Mouse (Mus musculus) ES-Bruce4 (cell line): ENCODE measurements around the gene Phldb2. TPM values are rescaled to one million over a fixed set of nuclear protein-coding genes. Genes with fewer than 3 reads are reported as not detected.

Experiments
- H3K27ac ChIP-seq: 2 replicates; pipeline ENCODE4 v1.5.1; 2012; ENCODE audit warnings: low read length, inconsistent platforms; ENCODE audit not compliant: insufficient read depth
- H3K27me3 ChIP-seq: 2 replicates; pipeline ENCODE4 v1.6.1; 2012; ENCODE audit warnings: mild to moderate bottlenecking, low read length, inconsistent platforms; ENCODE audit not compliant: control insufficient read depth, poor library complexity, insufficient read depth, severe bottlenecking
- H3K36me3 ChIP-seq: 2 replicates; pipeline ENCODE4 v1.6.1; 2012; ENCODE audit warnings: inconsistent platforms, mild to moderate bottlenecking, low read length, moderate library complexity; ENCODE audit not compliant: control insufficient read depth, poor library complexity, insufficient read depth, severe bottlenecking
- H3K4me1 ChIP-seq: one replicate; pipeline ENCODE4 v1.8.1; 2011; ENCODE audit warnings: low read length; ENCODE audit not compliant: control insufficient read depth, insufficient read depth
- H3K4me3 ChIP-seq: 2 replicates; pipeline ENCODE4 v1.5.1; 2011; ENCODE audit warnings: low read depth, mild to moderate bottlenecking, low read length
- H3K9ac ChIP-seq: 2 replicates; pipeline ENCODE4 v1.6.1; 2012; ENCODE audit warnings: low read depth, mild to moderate bottlenecking, inconsistent platforms; ENCODE audit not compliant: poor library complexity, severe bottlenecking
- H3K9me3 ChIP-seq: replicated peaks from 2 replicates; pipeline ENCODE4 v1.6.1; 2012; ENCODE audit warnings: mild to moderate bottlenecking, low read length, inconsistent platforms; ENCODE audit not compliant: control insufficient read depth, poor library complexity, insufficient read depth, severe bottlenecking
- CTCF ChIP-seq: IDR thresholded peaks from one replicate; pipeline ENCODE4 v1.8.1; 2011; ENCODE audit warnings: low read depth, low read length
- EP300 ChIP-seq: IDR thresholded peaks from 2 replicates; pipeline ENCODE4 v1.6.1; 2011; ENCODE audit warnings: low read depth, low read length; ENCODE audit not compliant: insufficient read depth
- POLR2A ChIP-seq: IDR thresholded peaks from one replicate; pipeline ENCODE4 v1.8.1; 2011; ENCODE audit warnings: low read length; ENCODE audit not compliant: insufficient read depth
- polyA plus RNA-seq: library from polyadenylated mRNA; stranded (reverse); fragments of >200 nt; gene quantifications from 2 replicates; pipeline ENCODE4 v1.2.4, GENCODE M21; 2011; ENCODE audit warnings: low read depth; ENCODE audit not compliant: missing spikeins, insufficient read depth, insufficient read length

Gene Phldb2
- polyA plus RNA-seq, 1 experiment: 60.9 TPM

DNA sequence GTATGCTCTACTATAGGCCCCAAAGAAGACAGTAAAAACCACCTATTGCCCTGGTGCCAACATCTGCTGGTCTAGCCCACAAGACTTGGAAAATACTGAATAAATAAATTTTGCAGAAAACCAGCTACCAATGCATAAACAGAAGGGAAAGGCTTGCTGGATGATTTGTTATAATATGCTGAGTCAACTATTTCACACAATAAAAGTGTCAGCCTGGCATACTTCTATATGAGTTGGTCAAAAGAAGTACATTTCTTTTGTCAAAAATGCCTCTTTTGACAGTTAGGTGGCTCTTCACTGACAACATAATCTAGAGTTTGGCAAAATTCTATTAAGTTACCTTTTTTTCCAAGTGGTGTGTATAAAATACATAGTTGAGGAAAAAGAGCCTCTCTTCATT is 141.6 kb downstream of the Phldb2 start:
- TF ChIP-seq CTCF: no peak
- no peak for TF ChIP-seq EP300
- no peak for TF ChIP-seq POLR2A
- H3K4me1 ChIP-seq: peaks cover 2% of the 10 kb centered on the region
- no peaks in the 10 kb centered on the region for H3K36me3 ChIP-seq
- H3K27me3 ChIP-seq: no peaks in the 10 kb centered on the region
- no peaks in the 10 kb centered on the region for H3K9me3 ChIP-seq
- no peak overlapping the region for H3K27ac ChIP-seq
- H3K9ac ChIP-seq: no peak overlapping the region
- H3K4me3 ChIP-seq: no peak overlapping the region

DNA sequence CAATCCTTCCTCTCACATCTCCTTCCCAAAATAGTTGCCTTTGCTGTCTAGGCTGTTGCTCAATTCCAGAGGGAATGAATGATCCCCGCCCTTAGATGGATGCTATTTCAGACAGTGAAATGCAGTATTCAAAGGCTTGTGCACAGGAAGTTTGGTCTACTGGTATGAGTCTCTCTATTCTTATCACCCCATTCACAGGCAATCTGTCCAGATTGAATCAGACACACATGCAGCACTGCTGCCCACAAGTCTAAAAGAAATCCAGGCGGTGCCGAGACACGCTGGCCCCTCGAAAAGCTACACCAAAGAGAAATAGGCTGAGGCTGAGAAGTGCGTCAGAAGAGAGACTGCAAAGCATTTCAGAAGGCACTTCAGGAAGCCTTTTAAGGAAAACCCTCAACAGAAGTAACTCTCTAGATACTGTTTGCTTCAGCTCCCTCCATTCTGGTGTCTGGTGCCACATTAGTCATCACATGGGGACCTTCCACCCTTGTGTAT is 142.5 kb downstream of the Phldb2 start:
- Histone ChIP-seq H3K27ac (no peak overlapping the region), H3K4me3 (no peak overlapping the region), H3K9me3 (no peaks in the 10 kb centered on the region), H3K36me3 (no peaks in the 10 kb centered on the region), H3K4me1 (peaks cover 2% of the 10 kb centered on the region), H3K27me3 (no peaks in the 10 kb centered on the region), H3K9ac (no peak overlapping the region)
- TF ChIP-seq POLR2A (no peak), EP300 (no peak), CTCF (no peak)

DNA sequence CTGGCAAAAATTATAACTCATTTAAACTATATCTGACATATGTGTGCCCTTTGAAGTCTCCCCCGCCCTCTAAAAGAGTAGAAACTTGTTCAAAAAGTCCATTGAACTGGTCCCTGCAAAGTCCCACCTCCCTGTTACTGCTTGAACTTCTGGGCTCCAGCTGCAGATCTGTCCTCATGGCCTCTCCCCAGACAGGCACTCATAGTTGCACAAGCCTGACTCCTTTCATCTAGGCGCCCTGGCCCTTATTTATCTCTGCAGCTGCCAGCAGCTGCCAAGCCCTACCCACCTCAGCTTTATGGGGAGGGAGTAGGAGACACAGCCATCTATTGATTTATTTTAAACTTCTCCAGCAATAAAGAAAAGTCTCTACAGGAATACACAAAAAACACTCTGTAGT is 143.2 kb downstream of the Phldb2 start:
- Histone ChIP-seq H3K9ac (no peak overlapping the region), H3K27ac (no peak overlapping the region)

DNA sequence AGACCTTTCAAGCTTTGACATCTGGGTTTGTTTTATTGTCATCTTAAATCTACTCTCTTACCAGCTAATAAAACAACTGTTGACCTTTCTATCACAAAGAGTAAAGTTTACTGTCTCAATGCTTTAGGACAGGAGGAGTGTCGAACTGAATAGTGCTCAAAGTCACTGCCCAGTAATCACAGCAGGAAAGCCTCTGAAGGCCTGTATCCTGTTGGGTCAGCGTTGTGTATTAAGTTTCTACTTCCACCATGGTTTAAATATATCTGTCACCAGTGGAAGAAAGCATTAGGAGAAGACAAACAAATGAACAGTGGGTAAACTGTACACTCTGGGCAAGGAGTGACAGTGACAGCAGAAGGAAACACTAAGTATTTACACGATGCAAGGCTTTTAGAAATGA is 148.7 kb downstream of the Phldb2 start:
- Histone ChIP-seq H3K4me3 (no peak overlapping the region), H3K4me1 (no peaks in the 10 kb centered on the region), H3K9ac (no peak overlapping the region), H3K9me3 (no peaks in the 10 kb centered on the region), H3K27ac (no peak overlapping the region), H3K36me3 (no peaks in the 10 kb centered on the region), H3K27me3 (no peaks in the 10 kb centered on the region)
- TF ChIP-seq EP300 (no peak), POLR2A (no peak), CTCF (no peak)

More for the DNA sequence above, 143.2 kb downstream of the Phldb2 start:
- TF ChIP-seq EP300 (no peak), CTCF (no peak), POLR2A (no peak)
- Histone ChIP-seq H3K4me1 (peaks cover 2% of the 10 kb centered on the region), H3K27me3 (no peaks in the 10 kb centered on the region), H3K9me3 (no peaks in the 10 kb centered on the region), H3K36me3 (no peaks in the 10 kb centered on the region), H3K4me3 (no peak overlapping the region)

DNA sequence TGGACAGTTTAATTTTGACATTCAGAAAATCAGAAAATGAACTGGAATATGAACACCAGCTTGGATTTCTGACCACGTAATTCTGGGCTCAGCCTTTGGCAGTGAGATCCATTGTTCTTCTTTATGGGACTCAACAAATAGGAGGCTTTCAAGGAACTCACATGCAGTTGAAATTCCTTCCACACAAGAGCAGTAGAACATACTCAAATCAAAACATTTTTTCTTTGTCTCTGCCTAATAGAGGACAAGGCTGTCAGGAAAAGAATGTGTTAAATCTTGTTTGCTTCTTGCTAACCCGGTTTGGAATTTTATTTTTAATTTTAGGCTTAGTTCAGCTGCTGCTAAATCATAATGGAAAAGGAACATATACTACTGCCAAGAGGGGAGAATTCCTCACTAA is 153.0 kb downstream of the Phldb2 start:
- Histone ChIP-seq H3K27ac (no peak overlapping the region), H3K36me3 (no peaks in the 10 kb centered on the region), H3K27me3 (no peaks in the 10 kb centered on the region), H3K4me3 (no peak overlapping the region), H3K9ac (no peak overlapping the region), H3K4me1 (no peaks in the 10 kb centered on the region), H3K9me3 (no peaks in the 10 kb centered on the region)
- TF ChIP-seq EP300 (no peak), CTCF (no peak), POLR2A (no peak)

DNA sequence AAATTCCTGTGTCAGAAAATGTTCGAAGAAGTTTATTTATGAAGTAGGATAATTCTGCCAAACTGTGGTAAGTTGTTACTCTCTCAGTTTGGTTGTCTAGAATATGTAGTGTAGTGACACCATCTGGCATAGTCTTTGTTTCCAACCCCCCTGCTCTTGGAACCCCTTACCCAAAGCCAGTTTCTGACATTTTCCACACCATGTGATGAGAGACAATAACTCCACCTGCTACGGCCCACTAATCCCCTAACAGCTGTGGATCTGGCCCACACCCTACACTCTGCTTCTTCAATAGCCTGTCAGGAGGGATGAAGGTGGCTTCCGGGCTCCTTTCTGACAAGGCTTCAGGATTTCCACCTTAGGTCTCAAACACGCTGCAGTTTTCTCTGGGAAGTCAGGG is 154.2 kb downstream of the Phldb2 start:
- no peaks in the 10 kb centered on the region for H3K27me3 ChIP-seq
- no peaks in the 10 kb centered on the region for H3K9me3 ChIP-seq
- no peak overlapping the region for H3K27ac ChIP-seq
- no peak overlapping the region for H3K9ac ChIP-seq
- H3K4me3 ChIP-seq: no peak overlapping the region
- TF ChIP-seq CTCF (no peak), EP300 (no peak), POLR2A (no peak)
- H3K36me3 ChIP-seq: no peaks in the 10 kb centered on the region
- H3K4me1 ChIP-seq: no peaks in the 10 kb centered on the region

DNA sequence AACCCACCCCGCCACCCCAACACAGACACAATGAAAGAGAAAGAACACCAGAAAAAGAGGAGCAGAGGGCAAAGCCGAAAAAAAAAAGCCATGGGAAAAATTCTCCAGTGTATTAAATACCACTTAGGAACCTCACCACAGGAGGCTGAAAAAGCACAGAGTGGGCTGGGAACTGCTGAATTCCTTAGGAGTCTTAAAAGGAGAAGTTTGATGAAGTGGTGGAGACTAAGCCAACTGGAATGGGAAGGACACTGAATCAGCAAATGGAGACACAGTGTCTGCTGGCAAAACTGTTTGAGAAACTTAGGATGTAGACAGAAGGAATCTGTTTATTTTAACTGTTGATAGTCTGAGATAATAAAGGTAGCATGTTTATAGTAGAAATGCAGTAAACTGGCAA is 154.8 kb downstream of the Phldb2 start:
- H3K4me3 ChIP-seq: no peak overlapping the region
- H3K9me3 ChIP-seq: no peaks in the 10 kb centered on the region
- no peaks in the 10 kb centered on the region for H3K36me3 ChIP-seq
- no peaks in the 10 kb centered on the region for H3K4me1 ChIP-seq
- no peak overlapping the region for H3K9ac ChIP-seq
- H3K27me3 ChIP-seq: no peaks in the 10 kb centered on the region
- TF ChIP-seq POLR2A: no peak
- TF ChIP-seq CTCF: no peak
- TF ChIP-seq EP300: no peak
- no peak overlapping the region for H3K27ac ChIP-seq
